Mouse (Mus musculus): Measurements from ENCODE around the gene Sardh. TPM values are rescaled to one million over a fixed set of nuclear protein-coding genes. Genes with fewer than 3 reads are reported as not detected.

The Sardh gene
- polyA plus RNA-seq (2015; fragmentation: Nextera tagmentation; extraction: Ambion mirVana): 5.0 and 5.7 TPM in 2 replicates

DNA sequence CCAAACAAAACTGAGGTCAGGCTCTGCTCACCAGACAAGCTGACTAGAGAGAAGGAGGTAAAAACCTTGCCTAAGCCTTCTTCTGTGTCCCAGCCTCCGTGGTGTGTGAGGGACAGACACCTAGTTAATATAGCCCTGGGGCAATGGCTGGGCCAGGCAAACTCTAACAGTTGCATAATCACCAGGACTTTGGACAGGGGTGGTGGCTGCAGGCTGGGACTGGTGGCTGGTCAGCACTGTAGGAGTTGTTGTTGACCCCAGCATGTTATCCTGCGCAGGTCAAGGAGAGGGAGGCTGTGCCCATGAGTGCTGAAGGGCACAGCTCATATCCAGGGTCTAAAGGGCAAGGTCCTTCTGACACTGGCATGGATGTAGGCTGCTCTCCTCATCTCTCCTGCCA is at the start of gene Sardh:
Gene Sardh (minus strand): TSS at position 127 of the 400 bp plus-strand sequence.

DNA sequence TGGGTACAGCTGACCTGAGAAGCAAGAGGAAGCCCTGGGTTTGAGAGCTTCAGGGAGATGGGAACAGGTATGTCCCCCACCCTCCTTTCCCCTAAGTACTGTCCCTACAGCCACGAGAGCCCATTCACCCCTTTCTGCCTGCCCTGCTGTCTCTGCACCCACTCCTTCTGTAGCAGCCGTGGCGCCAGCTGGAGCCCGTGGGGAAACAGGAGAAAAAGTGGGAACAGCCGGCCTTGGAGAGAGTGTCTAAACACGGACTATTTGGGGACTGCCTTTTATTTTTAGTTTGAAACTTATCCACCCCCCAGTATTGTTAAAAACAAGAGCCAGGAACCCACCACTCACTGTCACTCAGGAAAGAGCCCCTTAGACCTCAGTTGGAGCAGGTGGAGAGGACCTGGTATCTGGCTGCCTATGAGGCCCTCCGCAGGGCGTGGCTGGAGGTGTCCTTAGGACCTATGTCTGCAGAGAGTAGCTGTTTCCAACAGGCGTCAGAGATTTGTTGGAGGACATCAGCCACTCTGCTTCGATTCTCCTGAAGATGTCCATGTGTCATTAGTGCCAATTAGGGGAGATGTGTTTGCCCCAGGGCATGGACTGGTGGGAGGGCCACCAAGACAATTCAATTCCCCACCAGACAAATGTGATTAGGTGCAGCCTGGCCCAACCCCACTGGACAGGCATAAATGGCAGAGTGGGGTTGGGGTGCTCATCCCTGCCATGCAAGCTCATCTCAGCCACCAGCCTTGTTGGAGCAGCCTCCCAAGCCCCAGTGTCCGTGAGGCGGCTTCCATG is 83.1 kb downstream of the Sardh start, which contains the start of gene Dbh:
Gene Dbh (plus strand): TSS at position 438 of the 795 bp plus-strand sequence.

DNA sequence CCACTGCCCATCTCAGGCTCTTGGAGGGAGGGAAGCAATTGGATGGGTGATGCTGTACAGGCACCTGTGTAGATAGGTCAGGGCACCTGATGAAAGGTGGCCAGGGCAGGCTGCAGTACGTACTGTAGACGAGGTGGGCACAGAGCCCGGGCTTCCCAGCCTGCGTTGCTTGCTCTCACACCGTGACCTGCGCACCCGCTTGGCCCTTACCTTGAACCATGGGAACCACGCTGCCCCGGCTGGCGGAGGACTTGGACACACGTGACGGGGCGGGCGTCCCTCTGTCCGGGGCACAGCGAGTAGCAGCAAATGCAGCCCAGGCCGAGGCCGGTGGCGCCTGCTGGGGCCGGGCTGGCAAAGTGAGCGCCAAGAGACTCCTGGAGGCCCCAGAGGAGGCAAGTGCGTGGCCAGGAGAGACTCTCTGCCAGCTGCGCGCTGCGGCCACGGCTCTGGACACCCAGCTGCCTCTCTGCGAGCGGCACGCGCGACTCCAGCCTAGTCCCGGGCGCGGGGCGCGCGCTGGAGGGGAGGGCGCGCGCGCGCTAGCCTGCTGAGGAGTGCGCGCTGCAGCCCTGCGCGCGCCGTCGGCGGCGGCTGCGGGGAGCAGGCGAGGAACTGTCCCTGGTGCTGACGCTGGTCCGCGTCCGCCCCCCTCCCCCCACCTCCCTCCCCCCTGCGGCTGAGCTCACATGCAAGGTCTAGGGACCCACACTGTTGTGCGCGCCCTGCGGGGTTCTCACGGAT is 106.0 kb downstream of the Sardh start, which contains the start of gene Fam163b:
Gene Fam163b (minus strand): TSS at position 542 of the 744 bp plus-strand sequence.

Other genes starting within 250 kb of the Sardh start
- 27.7 and 32.4 TPM in 2 replicates for gene Cacfd1, start 238.4 kb downstream of the Sardh start, polyA plus RNA-seq (2015; fragmentation: Nextera tagmentation; extraction: Ambion mirVana)
- 0.54 and 0.56 TPM in 2 replicates for gene Slc2a6, start 220.3 kb downstream of the Sardh start, polyA plus RNA-seq (2015; fragmentation: Nextera tagmentation; extraction: Ambion mirVana)
- gene Mymk, start 176.2 kb downstream of the Sardh start, polyA plus RNA-seq (2015; fragmentation: Nextera tagmentation; extraction: Ambion mirVana): 166 and 171 TPM in 2 replicates
- 2.2 and 2.6 TPM in 2 replicates for gene Adamtsl2, start 169.0 kb downstream of the Sardh start, polyA plus RNA-seq (2015; fragmentation: Nextera tagmentation; extraction: Ambion mirVana)
- 0.15 and 0.18 TPM in 2 replicates for gene Fam163b, start 105.8 kb downstream of the Sardh start, polyA plus RNA-seq (2015; fragmentation: Nextera tagmentation; extraction: Ambion mirVana)
- gene Dbh, start 83.1 kb downstream of the Sardh start, polyA plus RNA-seq (2015; fragmentation: Nextera tagmentation; extraction: Ambion mirVana): 0.82 and 1.2 TPM in 2 replicates
- gene Vav2, start 178.7 kb upstream of the Sardh start, polyA plus RNA-seq (2015; fragmentation: Nextera tagmentation; extraction: Ambion mirVana): 1.9 and 2.0 TPM in 2 replicates
- gene Brd3os, start 194.0 kb upstream of the Sardh start, polyA plus RNA-seq (2015; fragmentation: Nextera tagmentation; extraction: Ambion mirVana): 2.4 and 3.4 TPM in 2 replicates